Mouse (Mus musculus): Measurements from ENCODE around the gene Dusp14. TPM values are rescaled to one million over a fixed set of nuclear protein-coding genes. Genes with fewer than 3 reads are reported as not detected.

Dusp14 gene
- polyA plus RNA-seq, 2 experiments: 0.61 to 1.1 TPM

DNA sequence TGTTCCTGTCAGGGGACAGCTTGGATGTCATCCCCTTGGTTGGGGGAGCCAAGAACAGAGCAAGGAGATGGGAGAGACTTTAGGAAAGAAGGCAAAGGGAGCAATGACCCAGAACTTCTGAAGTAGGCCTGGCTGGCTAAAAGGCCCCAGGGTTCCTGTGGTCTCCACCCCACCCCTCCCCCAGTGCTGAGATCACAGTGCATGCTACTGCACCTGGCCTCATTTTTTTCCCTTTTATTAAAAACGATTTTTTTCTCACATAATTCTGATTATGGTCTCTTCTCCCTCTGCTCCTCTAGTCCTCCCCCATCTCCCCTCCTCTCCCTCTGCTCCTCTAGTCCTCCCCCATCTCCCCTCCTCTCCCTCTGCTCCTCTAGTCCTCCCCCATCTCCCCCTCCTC is 24.1 kb downstream of the Dusp14 start:
- no peak overlapping the region for H3K27ac ChIP-seq
- no peak overlapping the region for H3K4me2 ChIP-seq (ENCODE audit: low read depth)
- H3K9ac ChIP-seq (replicated peaks): no peak overlapping the region
- ATAC-seq (ENCODE audit: insufficient read depth) (no peak), DNase-seq (ENCODE audit: low read depth in 3 of 3, low spot score in 3 of 3) (no peak)
- 32% methylated on average over 1 of the region's 1 CpGs for WGBS (ENCODE audit: insufficient replicate concordance)
- H3K4me1 ChIP-seq (replicated peaks; ENCODE audit: control insufficient read depth in 2 of 2, insufficient read depth in 2 of 2, low read length in 1 of 2): no peaks in the 10 kb centered on the region
- H3K9me3 ChIP-seq (ENCODE audit: control insufficient read depth, low read length): no peaks in the 10 kb centered on the region
- no peak overlapping the region for H3K4me3 ChIP-seq (ENCODE audit: insufficient read depth in 1 of 2, low read depth in 2 of 2, low read length in 2 of 2)
- no peaks in the 10 kb centered on the region for H3K27me3 ChIP-seq (ENCODE audit: control insufficient read depth, insufficient read depth, low read length)
- TF ChIP-seq EP300 (IDR thresholded peaks at IDR 0.05; ENCODE audit: low read depth) (no peak), CTCF (IDR thresholded peaks at IDR 0.05; ENCODE audit: low read depth) (no peak)
- peaks cover 4% of the 10 kb centered on the region; the same call in 1 of the 2 replicates for H3K36me3 ChIP-seq (replicated peaks; ENCODE audit: control insufficient read depth, insufficient read depth, low read depth)

DNA sequence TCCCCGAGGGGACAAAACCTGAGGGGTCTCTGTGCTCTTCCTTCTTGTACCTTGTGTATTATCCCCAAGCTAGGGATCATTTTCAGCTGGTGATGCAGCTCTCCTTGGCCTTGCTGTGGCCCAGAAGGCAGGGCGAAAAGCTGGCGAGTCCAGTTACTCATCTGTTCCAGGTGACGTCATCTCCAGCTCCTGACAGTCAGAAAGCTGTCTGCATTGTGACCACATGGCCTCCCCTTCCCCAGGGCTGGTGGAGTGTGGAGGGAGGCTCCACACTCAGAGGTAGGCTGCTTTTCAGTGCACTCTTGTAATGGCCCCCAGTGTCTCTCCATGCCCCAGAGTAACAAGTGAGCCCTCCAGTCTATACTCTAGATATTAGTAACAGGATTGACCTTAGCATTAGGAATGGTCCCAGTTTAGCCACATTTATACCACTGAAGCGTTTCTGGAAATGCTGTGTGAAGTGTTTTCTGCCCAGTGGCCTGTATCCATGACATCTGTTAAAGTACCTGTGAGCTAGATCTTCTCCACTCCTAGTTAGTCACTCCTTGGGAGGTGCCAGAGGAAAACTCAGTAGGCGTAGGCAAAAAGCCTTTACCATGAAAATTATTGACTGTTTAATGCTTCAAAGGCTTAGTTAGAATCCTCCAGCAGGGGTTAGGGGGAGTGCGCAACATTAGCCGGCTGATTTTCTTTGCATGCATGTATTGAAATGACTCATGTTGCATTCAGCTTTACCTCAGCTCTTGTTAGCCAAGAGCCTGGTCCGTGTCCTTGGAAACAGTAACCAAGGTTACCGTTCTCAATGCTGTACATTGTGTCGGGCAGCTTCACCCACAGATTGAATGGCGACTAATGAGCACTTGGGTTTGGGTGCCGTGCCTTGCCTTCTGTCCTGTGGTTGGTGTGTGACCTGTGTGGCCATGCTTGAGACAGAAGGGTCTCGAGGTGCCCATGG is 26.0 kb downstream of the Dusp14 start:
- Histone ChIP-seq H3K9me3 (ENCODE audit: control insufficient read depth, low read length) (no peaks in the 10 kb centered on the region), H3K4me1 (replicated peaks; ENCODE audit: control insufficient read depth in 2 of 2, insufficient read depth in 2 of 2, low read length in 1 of 2) (no peaks in the 10 kb centered on the region), H3K27ac (no peak overlapping the region), H3K27me3 (ENCODE audit: control insufficient read depth, insufficient read depth, low read length) (no peaks in the 10 kb centered on the region), H3K4me3 (ENCODE audit: insufficient read depth in 1 of 2, low read depth in 2 of 2, low read length in 2 of 2) (no peak overlapping the region), H3K9ac (replicated peaks) (no peak overlapping the region), H3K36me3 (replicated peaks; ENCODE audit: control insufficient read depth, insufficient read depth, low read depth) (peaks cover 8% of the 10 kb centered on the region), H3K4me2 (ENCODE audit: low read depth) (no peak overlapping the region)
- no peak for ATAC-seq (ENCODE audit: insufficient read depth)
- WGBS (ENCODE audit: insufficient replicate concordance): 76% methylated on average over 14 of the region's 14 CpGs
- TF ChIP-seq EP300 (IDR thresholded peaks at IDR 0.05; ENCODE audit: low read depth): no peak
- no peak for TF ChIP-seq CTCF (IDR thresholded peaks at IDR 0.05; ENCODE audit: low read depth)
- no peak for DNase-seq (ENCODE audit: low read depth in 3 of 3, low spot score in 3 of 3)

DNA sequence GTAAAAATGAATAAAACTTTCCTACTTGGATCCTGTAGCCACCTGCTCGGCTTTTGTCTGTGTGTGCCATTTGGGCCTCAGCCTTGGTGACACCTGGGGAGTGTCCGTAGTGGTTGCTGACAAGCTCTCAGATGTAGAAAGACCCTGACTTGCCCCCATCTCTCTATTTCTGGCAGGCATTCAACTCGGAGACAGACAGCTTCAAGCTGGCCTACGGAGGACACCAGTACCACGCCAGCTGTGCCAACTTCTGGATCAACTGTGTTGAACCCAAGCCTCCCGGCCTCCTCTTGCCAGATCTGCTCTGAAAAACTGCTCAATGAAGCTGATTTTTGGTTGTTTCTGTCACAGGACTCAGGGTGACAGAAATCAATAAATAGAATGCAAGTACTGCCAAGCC is 28.4 kb downstream of the Dusp14 start:
- 76% methylated on average over 6 of the region's 6 CpGs for WGBS (ENCODE audit: insufficient replicate concordance)
- no peak overlapping the region for H3K27ac ChIP-seq
- DNase-seq (ENCODE audit: low read depth in 3 of 3, low spot score in 3 of 3): no peak

DNA sequence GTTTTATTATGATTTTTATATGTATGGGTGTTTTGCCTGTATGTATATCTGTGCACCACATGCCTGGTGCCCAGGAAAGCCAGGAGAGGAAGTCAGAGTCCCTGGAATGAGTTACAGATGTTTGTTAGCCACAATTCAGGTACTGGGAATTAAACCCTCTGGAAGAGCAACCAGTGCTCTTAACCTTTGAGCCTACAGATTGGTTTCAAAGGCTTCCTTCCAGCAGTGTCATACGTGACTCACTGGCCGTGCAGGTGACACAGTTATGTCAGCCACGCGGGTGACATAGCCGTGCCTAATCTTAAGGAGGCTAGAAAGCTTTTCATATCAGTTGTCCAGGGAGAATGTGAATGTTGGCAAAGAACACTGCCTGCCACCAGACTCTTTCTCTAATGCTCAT is 35.4 kb downstream of the Dusp14 start:
- TF ChIP-seq CTCF (IDR thresholded peaks at IDR 0.05; ENCODE audit: low read depth) (no peak), EP300 (IDR thresholded peaks at IDR 0.05; ENCODE audit: low read depth) (no peak)
- WGBS (ENCODE audit: insufficient replicate concordance): 87% methylated on average over 5 of the region's 5 CpGs
- Histone ChIP-seq H3K9me3 (ENCODE audit: control insufficient read depth, low read length) (no peaks in the 10 kb centered on the region), H3K9ac (replicated peaks) (no peak overlapping the region), H3K27ac (no peak overlapping the region), H3K36me3 (replicated peaks; ENCODE audit: control insufficient read depth, insufficient read depth, low read depth) (no peaks in the 10 kb centered on the region), H3K27me3 (ENCODE audit: control insufficient read depth, insufficient read depth, low read length) (no peaks in the 10 kb centered on the region), H3K4me3 (ENCODE audit: insufficient read depth in 1 of 2, low read depth in 2 of 2, low read length in 2 of 2) (no peak overlapping the region), H3K4me2 (ENCODE audit: low read depth) (no peak overlapping the region), H3K4me1 (replicated peaks; ENCODE audit: control insufficient read depth in 2 of 2, insufficient read depth in 2 of 2, low read length in 1 of 2) (no peaks in the 10 kb centered on the region)
- no peak for ATAC-seq (ENCODE audit: insufficient read depth)
- no peak for DNase-seq (ENCODE audit: low read depth in 3 of 3, low spot score in 3 of 3)

More for the DNA sequence above, 28.4 kb downstream of the Dusp14 start:
- Histone ChIP-seq H3K4me1 (replicated peaks; ENCODE audit: control insufficient read depth in 2 of 2, insufficient read depth in 2 of 2, low read length in 1 of 2) (no peaks in the 10 kb centered on the region), H3K27me3 (ENCODE audit: control insufficient read depth, insufficient read depth, low read length) (no peaks in the 10 kb centered on the region), H3K4me2 (ENCODE audit: low read depth) (no peak overlapping the region), H3K36me3 (replicated peaks; ENCODE audit: control insufficient read depth, insufficient read depth, low read depth) (peaks cover 8% of the 10 kb centered on the region), H3K9me3 (ENCODE audit: control insufficient read depth, low read length) (no peaks in the 10 kb centered on the region), H3K4me3 (ENCODE audit: insufficient read depth in 1 of 2, low read depth in 2 of 2, low read length in 2 of 2) (no peak overlapping the region), H3K9ac (replicated peaks) (no peak overlapping the region)
- no peak for TF ChIP-seq CTCF (IDR thresholded peaks at IDR 0.05; ENCODE audit: low read depth)
- TF ChIP-seq EP300 (IDR thresholded peaks at IDR 0.05; ENCODE audit: low read depth): no peak
- no peak for ATAC-seq (ENCODE audit: insufficient read depth)

DNA sequence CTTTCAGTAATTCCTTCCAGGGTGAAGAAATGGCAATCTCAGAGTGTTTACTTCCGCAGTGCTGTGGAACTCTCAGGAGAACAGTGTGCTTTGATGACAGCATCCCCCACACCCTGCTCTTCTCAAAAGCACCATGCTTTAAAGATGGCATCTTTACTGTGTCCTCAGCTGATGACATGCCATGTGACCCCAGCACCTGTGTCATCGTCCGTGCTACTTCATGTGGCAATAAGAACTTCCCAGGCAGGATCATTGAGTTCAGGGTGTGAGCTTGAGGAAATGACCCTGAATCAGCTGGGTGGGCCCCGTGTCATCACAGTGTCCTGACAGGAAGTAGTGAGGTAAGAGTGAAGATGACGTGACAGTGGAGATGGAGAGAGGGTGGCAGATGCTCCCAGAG is 36.5 kb downstream of the Dusp14 start:
- Histone ChIP-seq H3K4me3 (ENCODE audit: insufficient read depth in 1 of 2, low read depth in 2 of 2, low read length in 2 of 2) (no peak overlapping the region), H3K27ac (no peak overlapping the region), H3K4me1 (replicated peaks; ENCODE audit: control insufficient read depth in 2 of 2, insufficient read depth in 2 of 2, low read length in 1 of 2) (no peaks in the 10 kb centered on the region), H3K27me3 (ENCODE audit: control insufficient read depth, insufficient read depth, low read length) (no peaks in the 10 kb centered on the region), H3K4me2 (ENCODE audit: low read depth) (no peak overlapping the region), H3K9me3 (ENCODE audit: control insufficient read depth, low read length) (no peaks in the 10 kb centered on the region), H3K9ac (replicated peaks) (no peak overlapping the region), H3K36me3 (replicated peaks; ENCODE audit: control insufficient read depth, insufficient read depth, low read depth) (no peaks in the 10 kb centered on the region; the same call in 1 of the 2 replicates)
- DNase-seq (ENCODE audit: low read depth in 3 of 3, low spot score in 3 of 3) (no peak), ATAC-seq (ENCODE audit: insufficient read depth) (no peak)
- WGBS (ENCODE audit: insufficient replicate concordance): 66% methylated on average over 5 of the region's 5 CpGs
- TF ChIP-seq CTCF (IDR thresholded peaks at IDR 0.05; ENCODE audit: low read depth): no peak
- TF ChIP-seq EP300 (IDR thresholded peaks at IDR 0.05; ENCODE audit: low read depth): no peak
